Mouse (Mus musculus) spleen, postnatal 36 days (tissue): ENCODE data around the gene Carhsp1.

ENCODE experiments used
- DNase-seq, 2 experiments: peaks; one replicate each; pipeline ENCODE4 v3.0.0; 2022; ENCODE audit warnings: low spot score in 2 of 2, mixed read lengths in 1 of 2

Gene Carhsp1

DNA sequence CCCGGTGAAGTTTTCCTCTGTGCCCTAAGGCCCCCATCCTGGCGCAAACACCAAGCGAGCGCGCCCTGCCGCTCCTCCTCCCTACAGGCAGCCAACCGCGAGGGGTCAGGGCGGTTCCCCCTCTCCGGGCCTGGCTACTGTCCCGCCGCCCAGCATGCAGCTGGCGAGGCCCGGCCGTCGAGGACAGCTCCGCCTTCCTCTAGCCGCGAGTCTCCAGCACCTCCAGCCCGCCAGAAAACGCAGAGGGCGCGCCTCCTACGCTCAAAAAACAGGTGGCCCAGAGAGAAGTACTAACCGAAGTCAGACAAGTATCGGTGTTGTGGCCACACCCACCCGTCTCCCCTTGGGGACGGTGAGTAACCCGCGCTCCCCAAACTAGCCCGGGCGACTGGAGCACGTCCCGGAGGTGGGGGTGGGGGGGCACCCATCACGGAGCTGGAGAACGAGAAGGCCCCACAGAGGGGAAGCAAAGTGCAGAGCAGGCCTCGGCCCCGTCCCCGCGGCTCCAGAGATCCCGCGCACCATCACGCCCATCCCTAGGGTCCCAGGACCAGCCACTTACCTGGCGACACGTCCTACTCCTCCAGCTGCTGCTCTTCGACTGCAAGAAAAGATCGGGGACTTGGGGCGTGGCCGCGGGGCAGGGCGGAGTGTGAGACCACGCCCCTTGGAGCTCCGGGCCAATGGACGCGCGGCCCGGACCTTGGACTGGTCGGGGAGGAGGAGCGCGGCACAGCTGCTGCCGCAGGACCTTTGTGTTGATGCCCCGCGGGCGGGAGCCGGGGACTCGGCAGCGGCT, at the start of gene Carhsp1:
Carhsp1 (minus strand) TSS at position 605 of the 799 bp plus-strand sequence.
- peak; percentile 97 for DNase-seq

- DNase-seq = no peak
Measured at GRCm38 (mm10) chr16:8720447-8720846, 48.5 kb upstream of the Carhsp1 start.

GRCm38 (mm10) chr16:8717744-8718143, 45.8 kb upstream of the Carhsp1 start:
- DNase-seq = no peak

DNA sequence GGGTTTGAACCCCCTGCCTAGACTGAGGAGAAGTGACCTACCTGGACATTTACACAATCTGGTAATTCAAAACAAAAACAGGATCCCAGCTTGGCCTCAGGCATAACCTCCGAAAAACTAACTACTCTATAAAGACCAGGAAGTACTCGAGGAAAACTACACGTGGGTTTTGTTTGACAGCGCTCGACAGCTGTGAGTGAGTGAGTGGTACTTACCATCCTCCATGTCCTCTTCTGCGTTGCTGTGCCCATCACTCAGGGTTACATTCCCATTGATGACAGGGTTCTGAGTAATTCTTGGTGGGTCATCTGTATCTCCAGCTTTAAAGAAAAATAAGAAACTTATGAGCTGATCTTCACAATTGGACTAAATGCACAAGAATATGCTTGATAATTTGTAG, 44.3 kb upstream of the Carhsp1 start:
- DNase-seq = no peak

- no peak for DNase-seq
Measured at GRCm38 (mm10) chr16:8715513-8716080, 43.6 kb upstream of the Carhsp1 start.

DNA sequence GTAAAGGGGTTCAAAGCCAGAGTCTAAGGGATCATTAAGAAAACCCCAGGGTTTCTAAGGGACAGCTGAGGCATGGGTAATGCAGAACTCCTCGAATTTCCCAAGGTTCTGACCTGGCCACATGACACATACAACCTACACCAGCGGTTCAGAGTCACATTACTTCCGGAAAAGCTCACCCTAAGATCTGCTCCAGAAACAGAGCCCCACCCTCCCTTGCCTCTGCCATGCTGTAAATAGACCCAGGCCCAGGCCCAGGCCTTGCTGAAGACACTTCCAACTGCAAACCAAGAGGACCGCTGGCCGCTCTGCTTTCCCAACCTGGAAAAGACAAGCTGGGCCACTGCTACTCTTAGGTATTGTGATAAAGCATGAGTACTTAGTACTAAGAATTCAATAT, 42.9 kb upstream of the Carhsp1 start:
- no peak for DNase-seq

GRCm38 (mm10) chr16:8711998-8712397, 40.0 kb upstream of the Carhsp1 start:
- no peak for DNase-seq

DNA sequence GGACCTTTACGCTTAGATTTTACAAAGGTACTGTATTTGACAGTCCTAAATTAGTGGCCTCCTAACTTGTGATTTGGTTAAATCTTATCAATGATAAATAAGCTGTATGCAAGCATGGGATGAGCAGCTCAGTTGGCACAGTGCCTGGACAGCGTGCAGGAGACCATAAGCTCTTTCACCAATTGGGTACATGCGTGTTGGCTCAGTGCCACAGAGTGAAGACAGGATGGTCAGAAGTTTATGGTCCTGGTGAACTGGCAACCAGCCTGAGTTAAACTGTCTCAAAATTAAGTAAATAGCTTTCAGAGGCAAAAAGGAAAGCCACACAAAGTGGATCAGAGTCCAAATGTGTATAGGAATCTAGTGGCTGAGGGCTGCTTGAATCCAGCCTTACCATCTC, 28.6 kb upstream of the Carhsp1 start:
- DNase-seq = no peak

GRCm38 (mm10) chr16:8699556-8699955, 27.6 kb upstream of the Carhsp1 start:
- no peak for DNase-seq

- no peak for DNase-seq
Measured at GRCm38 (mm10) chr16:8691206-8691605, 19.3 kb upstream of the Carhsp1 start.

DNA sequence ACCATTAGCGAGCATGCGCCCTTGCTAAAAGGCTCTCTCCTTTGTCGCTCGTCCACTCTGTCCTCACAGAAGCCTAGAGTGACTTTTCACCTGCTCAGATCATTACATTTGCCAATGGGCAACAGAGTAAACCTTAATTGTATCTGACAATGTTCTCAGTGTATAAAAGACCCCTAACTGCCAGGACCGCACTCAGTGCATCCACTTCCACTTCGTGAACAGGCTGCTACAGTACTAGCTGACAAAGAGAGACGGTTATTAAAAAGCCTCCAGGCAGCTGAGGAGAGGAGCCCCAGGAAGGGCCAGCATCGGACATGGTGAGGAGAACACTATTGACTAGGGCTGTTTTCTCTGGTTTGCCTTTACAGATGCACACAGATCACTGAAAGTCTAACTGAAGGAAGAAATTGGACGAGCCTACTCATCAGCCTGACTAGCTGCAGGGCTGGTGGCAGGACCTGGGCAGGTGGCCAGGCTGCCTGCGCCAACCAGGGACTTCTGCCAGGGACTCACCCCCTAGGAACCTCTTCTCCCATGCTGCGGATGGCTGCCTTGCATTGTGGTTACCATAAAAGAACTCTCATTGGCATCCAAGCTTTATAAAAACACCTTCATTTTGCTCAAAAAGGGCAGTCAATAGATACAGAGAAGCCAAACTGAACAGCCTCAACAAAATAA, 18.2 kb upstream of the Carhsp1 start:
- no peak for DNase-seq

DNA sequence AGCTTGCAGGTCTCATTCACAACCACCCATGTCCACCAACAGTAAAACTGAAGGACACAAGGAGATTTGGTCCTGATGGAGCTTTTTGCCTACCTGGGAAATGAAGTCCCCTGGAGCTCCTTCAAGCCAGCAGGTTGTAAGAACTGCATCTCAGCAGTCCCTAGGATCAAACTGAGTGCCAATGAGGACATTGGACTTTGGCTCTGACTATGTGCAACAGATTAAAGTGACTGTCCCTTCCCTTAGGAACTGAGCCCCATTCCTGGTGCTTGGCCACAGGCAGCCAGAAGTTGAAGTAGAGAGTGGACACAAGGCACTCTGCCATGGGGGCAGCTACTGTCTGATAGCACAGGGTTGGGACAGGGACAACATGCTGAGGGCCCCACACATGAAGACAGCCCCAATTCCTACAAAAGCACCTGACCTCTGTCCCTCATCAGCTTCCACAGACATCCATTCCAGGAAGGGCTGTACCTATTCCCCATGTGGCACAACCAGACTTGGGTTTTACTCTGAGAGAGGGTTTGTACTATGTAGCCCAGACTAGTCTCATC, 15.7 kb upstream of the Carhsp1 start:
- DNase-seq = no peak

- DNase-seq = peak; percentile 72 to 84
Measured at GRCm38 (mm10) chr16:8686871-8687535, 15.0 kb upstream of the Carhsp1 start.

- DNase-seq = peak; percentile 67 to 77
Measured at GRCm38 (mm10) chr16:8686121-8686870, 14.3 kb upstream of the Carhsp1 start.

DNA sequence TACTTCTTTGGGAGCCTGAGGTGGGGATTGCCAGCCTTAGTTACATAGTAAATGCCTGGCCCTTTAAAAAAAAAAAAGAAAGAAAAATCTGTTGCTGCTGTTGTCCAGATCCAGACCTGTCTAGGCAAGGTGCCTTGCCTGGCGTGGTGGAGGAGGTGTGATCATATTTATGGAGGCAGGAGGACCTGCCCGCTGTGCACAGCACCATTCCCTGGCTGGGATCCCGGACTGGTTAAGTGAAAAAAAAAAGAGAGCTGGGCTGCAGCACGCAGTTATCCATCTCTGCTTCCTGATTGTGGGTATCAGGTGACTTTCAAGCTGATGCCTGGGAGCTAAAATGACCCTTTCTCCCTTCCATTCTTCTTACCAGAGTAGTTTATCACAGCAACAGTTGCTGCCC, 13.1 kb upstream of the Carhsp1 start:
- DNase-seq = no peak

DNA sequence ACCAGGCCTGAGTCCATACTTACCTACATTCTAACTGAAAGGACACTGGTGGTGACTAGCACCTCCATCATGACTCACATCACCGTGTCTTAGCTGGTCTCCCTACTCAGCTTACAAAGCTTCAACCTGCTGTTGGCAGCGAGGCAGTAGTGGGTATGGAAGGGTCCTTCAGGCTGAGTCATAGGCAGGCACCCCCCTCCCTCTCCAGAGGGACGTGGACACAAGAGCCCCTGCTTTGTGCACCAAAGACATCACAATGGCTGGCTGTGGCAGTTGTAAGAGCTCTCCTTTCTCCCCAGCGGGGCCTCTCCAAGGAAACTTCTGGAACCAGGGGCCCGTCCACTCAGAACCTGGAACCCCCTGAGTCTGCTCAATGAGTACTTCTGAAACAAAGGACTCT, 8.5 kb upstream of the Carhsp1 start, which contains the start of gene Gm5767:
Gm5767 (plus strand) TSS at position 301 of the 400 bp plus-strand sequence.
- DNase-seq = no peak

- DNase-seq = no peak
Measured at GRCm38 (mm10) chr16:8679780-8680179, 7.8 kb upstream of the Carhsp1 start.

DNA sequence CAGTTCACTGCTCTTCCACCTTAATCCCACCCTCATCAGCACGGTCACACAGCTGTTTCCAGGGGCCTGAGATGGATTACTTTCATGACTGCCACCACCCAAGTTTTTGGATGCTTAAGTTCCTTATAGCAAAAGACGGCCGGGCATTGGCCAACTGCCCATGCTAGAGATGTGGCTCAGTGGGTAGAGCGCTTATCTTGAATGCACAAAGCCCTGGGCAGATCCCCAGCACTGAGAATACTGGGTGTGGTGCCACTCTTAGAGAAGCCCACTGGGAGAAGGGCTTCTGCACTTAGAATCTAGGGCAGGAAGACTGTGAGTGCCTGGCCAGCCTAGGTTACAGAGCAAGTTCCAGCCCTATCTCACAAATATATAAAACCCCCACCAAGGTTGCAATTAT, 6.7 kb upstream of the Carhsp1 start:
- DNase-seq = peak; percentile 54 to 70

- DNase-seq = peak; percentile 33 to 66
Measured at GRCm38 (mm10) chr16:8678035-8678434, 6.1 kb upstream of the Carhsp1 start.

DNA sequence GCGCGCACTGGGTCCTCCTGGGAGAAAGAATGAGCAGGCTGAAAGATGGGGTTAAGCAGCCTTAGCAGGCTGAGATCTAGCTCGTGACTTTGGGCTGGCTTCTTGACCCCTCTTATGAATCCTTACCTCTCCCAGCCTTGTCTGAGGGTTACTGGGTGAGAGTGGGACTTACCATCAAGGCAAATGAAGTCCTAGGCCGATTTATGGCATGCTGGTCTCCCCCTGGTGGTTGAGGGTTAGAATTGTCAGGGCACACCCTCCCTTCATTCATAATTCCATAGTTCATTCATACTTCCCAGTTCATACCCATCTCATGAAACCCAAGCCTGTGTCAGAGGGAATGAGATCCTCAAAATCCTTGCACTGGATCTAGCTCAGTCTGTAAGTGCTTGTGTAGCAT, 4.8 kb upstream of the Carhsp1 start:
- peak; percentile 54 to 69 for DNase-seq

DNA sequence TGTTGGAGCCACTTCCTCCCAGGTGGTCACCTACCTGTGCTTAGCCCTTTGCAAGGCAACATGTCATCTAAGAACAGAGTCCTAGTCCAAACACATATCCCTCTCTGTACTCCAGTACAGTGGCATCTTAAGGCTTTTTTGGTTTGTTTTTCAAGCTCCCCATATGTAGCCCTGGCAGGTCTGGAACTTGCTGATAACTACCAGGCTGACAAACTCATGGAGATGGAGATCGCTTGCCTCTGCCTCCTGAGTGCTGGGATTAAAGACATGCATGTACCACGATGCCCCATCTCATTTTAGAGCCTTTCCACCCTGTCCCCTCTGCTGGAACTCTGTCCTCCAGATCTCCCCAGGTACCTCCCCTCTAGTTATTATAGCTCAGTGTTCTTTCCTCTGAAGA, 4.3 kb upstream of the Carhsp1 start:
- peak; percentile 23 to 54 for DNase-seq
